Mouse (Mus musculus): ENCODE data around the gene Pde4d.

GRCm38 (mm10) chr13:108654026-108654723 is 204.4 kb downstream of the Pde4d start:
- TF ChIP-seq POLR2A (IDR thresholded peaks at IDR 0.05; ENCODE audit: insufficient read depth, low read depth, low read length) (no peak), CTCF (IDR thresholded peaks at IDR 0.05; ENCODE audit: insufficient read depth, low read depth, low read length) (no peak)
